Mouse (Mus musculus) kidney, embryonic 14.5 days (tissue): Measurements from ENCODE around the gene Polg2. TPM values are rescaled to one million over a fixed set of nuclear protein-coding genes. Genes with fewer than 3 reads are reported as not detected.

Source experiments
- ATAC-seq: fragments of 200-750 bp; cut with Nextera tagmentation; 2 replicates; pipeline ENCODE4 v1.8.0; 2017; ENCODE audit warnings: moderate number of reproducible peaks, mild to moderate bottlenecking, moderate TSS enrichment, moderate library complexity; ENCODE audit not compliant: low FRiP score, low TSS enrichment
- H3K27ac ChIP-seq: fragments of 300-500 bp; sonication (generic); 2 replicates; pipeline ENCODE4 v1.5.1; 2014; ENCODE audit warnings: low read depth, mild to moderate bottlenecking, low read length, moderate library complexity, mixed read lengths
- H3K27me3 ChIP-seq: fragments of 300-500 bp; sonication (generic); 2 replicates; pipeline ENCODE4 v1.6.1; 2014; ENCODE audit warnings: mild to moderate bottlenecking, low read length; ENCODE audit not compliant: control insufficient read depth, insufficient read depth
- H3K36me3 ChIP-seq: fragments of 300-500 bp; sonication (generic); 2 replicates; pipeline ENCODE4 v1.6.1; 2014; ENCODE audit warnings: low read length, mixed read lengths; ENCODE audit not compliant: control insufficient read depth, insufficient read depth
- H3K4me1 ChIP-seq: fragments of 300-500 bp; sonication (generic); 2 replicates; pipeline ENCODE4 v1.6.1; 2014; ENCODE audit warnings: low read length, mixed read lengths; ENCODE audit not compliant: control insufficient read depth, insufficient read depth
- H3K4me2 ChIP-seq: fragments of 300-500 bp; sonication (generic); replicated peaks from 2 replicates; pipeline ENCODE4 v1.6.1; 2014; ENCODE audit warnings: low read depth, mild to moderate bottlenecking, low read length
- H3K4me3 ChIP-seq: fragments of 300-500 bp; sonication (generic); 2 replicates; pipeline ENCODE4 v1.5.1; 2014; ENCODE audit warnings: mild to moderate bottlenecking, low read length
- H3K9ac ChIP-seq: fragments of 300-500 bp; sonication (generic); 2 replicates; pipeline ENCODE4 v1.6.1; 2014; ENCODE audit warnings: low read depth, mild to moderate bottlenecking, low read length, moderate library complexity
- H3K9me3 ChIP-seq: fragments of 300-500 bp; sonication (generic); 2 replicates; pipeline ENCODE4 v1.6.1; 2016; ENCODE audit warnings: low read length; ENCODE audit not compliant: control insufficient read depth
- WGBS: fragments of 180-500 bp; shearing (Covaris S2); extraction: QIAGEN DNeasy Blood & Tissue Kit; methylation state at CpG from one replicate; pipeline ENCODE4 v1.1.7; 2014; 5-methylcytosine and 5-hydroxymethylcytosine counted together
- polyA plus RNA-seq: library from polyadenylated mRNA; unstranded; fragments of >200 nt; fragmentation: Nextera tagmentation; extraction: Ambion mirVana; gene quantifications from 2 replicates; pipeline ENCODE4 v1.2.1, GENCODE M21; 2014

Gene Polg2
- 12.6 and 13.3 TPM in 2 replicates for polyA plus RNA-seq

DNA sequence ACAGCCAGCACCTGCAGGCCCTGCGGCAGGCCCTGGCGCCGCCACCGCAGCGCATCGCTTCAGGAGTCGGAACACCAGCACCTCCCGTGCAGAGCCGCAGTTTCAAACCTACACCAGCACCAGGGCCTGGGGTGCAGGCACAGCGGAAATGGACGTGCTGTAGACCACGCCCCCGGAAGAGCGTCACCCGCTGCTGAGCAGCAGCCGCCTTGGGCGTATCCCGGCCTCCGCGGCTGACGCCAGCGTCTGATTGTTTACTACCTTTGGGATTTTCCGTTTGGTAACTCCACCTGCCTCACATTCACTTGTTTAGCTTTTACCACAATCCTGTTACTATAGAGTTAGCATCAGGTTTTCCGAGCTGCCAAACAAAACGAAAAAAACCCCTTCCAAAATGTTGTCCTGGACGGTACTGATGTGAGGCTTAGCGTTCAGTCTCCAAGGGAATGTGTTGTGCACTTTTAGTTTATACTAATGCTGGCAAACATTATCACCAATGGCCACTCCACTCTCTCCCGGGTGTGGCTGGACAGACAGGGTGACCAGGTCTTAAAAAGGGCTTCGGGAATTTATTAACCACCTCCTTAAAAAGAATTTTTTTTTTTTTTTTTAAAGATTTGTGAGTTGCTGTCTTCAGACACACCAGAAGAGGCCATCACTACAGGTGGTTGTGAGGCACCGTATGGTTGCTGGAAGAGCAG is at the start of gene Polg2:
Polg2 (minus strand) TSS at position 150 of the 701 bp plus-strand sequence.
- Histone ChIP-seq H3K27ac (peak within 1 kb of the TSS; percentile 98), H3K4me1 (no peaks in the 10 kb centered on the region; the same call in 1 of the 2 replicates), H3K36me3 (peaks cover 64% of the 10 kb centered on the region), H3K27me3 (no peaks in the 10 kb centered on the region), H3K4me2 (peak within 1 kb of the TSS; percentile 73), H3K4me3 (peak within 1 kb of the TSS; percentile 79), H3K9me3 (no peaks in the 10 kb centered on the region), H3K9ac (peak within 1 kb of the TSS; percentile 93)
- peak; percentile 99 for ATAC-seq
- WGBS = 2% methylated on average over 26 of the region's 30 CpGs

DNA sequence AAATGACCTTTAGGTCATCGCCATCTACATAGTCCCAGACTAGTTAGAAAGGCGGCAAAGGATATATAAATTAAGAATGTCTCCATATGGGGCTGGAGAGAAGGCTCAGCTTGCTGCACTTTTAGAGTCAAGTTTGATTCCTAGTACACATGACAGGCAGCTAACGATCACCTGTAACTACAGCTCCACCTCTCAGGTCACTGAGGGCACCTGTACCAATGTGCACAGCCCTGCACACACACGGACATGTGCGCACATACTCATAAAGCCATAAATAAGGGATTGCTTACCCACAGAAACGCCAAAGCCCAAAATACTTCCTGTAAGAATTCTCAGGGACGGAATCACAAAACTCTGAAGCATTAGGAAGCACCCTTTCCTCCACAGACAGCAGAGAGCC is 48.7 kb upstream of the Polg2 start:
- H3K4me2 ChIP-seq = no peak overlapping the region
- no peaks in the 10 kb centered on the region for H3K27me3 ChIP-seq
- WGBS = 91% methylated on average over 7 of the region's 7 CpGs
- no peaks in the 10 kb centered on the region for H3K9me3 ChIP-seq
- no peak overlapping the region for H3K27ac ChIP-seq
- H3K4me3 ChIP-seq = no peak overlapping the region
- ATAC-seq = no peak
- no peaks in the 10 kb centered on the region for H3K4me1 ChIP-seq
- peaks cover 68% of the 10 kb centered on the region for H3K36me3 ChIP-seq
- H3K9ac ChIP-seq = no peak overlapping the region

DNA sequence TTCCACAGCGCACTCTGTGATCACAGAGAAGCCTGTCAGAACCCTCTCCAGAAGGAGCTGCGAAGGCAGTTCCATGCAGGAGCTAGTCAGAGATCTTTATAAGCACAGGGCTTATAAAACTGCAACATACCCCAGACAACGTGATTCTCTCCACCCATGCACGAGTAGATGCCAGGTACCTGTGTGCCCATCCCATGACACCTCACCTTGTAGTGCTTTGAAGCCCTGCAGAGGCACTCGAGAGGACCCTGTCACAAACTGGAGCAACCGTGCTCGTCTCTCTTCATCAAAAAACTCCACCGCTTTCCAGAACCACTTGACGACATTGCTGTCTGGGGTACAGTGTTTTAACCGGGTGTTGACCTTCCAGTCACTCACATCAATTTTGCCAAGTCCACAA is 45.1 kb upstream of the Polg2 start:
- Histone ChIP-seq H3K27me3 (no peaks in the 10 kb centered on the region), H3K9me3 (no peaks in the 10 kb centered on the region), H3K9ac (no peak overlapping the region), H3K4me3 (no peak overlapping the region), H3K4me2 (no peak overlapping the region), H3K36me3 (peaks cover 68% of the 10 kb centered on the region), H3K27ac (no peak overlapping the region), H3K4me1 (no peaks in the 10 kb centered on the region)
- WGBS = 92% methylated on average over 10 of the region's 10 CpGs
- no peak for ATAC-seq

DNA sequence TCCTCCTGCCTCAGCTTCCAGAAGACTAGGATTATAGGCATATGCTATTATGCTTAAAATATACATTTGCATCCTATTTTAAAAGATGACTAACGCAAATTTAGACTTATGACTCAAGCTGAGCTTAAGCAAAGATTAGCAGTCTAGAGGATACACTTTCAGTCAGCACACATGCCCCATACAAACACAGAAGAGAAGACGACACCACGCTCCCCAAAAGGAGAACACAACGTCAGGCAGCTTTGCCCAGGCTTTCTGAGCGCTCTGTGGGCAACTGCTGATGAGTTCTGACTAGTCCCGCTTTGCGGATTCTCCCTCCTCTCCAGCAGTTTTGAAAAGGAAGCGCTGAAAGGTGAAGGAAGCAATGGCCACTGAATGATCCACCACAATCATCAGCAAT is 44.4 kb upstream of the Polg2 start:
- H3K9ac ChIP-seq = no peak overlapping the region
- 92% methylated on average over 8 of the region's 8 CpGs for WGBS
- H3K36me3 ChIP-seq = peaks cover 71% of the 10 kb centered on the region

DNA sequence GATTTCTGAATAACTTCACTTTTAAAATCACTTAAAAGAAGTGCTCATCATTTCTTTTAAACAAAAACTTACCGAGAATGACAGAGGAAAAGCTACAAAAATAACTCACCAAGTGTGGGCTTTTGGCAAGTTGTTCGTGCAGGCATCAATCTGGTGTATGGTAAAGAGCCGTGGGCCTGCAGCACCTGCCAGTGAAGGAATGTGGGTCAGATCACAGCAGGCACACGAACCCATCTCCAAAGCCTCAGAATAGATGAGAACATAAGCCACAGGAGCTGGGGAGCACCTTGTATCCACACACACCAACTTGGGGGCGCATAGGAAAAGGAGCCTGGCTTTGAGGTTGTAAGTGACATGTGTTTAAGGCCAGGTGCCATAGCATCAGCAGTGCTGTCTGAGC is 43.6 kb upstream of the Polg2 start:
- ATAC-seq = no peak
- Histone ChIP-seq H3K9ac (no peak overlapping the region), H3K36me3 (peaks cover 67% of the 10 kb centered on the region), H3K9me3 (no peaks in the 10 kb centered on the region), H3K4me2 (no peak overlapping the region), H3K27ac (no peak overlapping the region), H3K4me1 (0 out of 2 replicates have a peak, but pooled peaks cover 2% of the 10 kb centered on the region), H3K27me3 (no peaks in the 10 kb centered on the region), H3K4me3 (no peak overlapping the region)
- 88% methylated on average over 5 of the region's 5 CpGs for WGBS

More for the DNA sequence above, 44.4 kb upstream of the Polg2 start:
- no peaks in the 10 kb centered on the region for H3K27me3 ChIP-seq
- ATAC-seq = no peak
- no peaks in the 10 kb centered on the region for H3K9me3 ChIP-seq
- no peak overlapping the region for H3K27ac ChIP-seq
- no peak overlapping the region for H3K4me3 ChIP-seq
- no peak overlapping the region for H3K4me2 ChIP-seq
- 0 out of 2 replicates have a peak, but pooled peaks cover 2% of the 10 kb centered on the region for H3K4me1 ChIP-seq

DNA sequence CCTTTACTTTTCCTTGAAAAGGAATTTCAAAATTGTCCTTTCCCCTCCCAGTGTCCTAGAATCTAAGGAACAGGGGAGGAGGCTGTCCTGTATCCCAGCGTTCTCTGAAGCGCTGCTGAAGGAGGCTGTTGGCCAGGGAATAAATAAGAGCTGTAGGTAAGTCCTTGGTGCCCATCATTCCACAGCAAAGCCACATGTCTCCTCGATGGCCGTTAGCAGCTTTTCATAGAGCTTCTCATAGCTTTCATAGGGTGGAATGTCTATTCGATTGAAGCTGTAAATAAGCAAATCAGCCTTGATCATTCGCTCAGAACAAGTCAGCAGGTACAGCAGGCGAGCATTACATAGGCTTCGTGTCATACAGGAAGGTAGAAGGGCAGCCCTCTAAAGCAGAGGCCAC is 43.2 kb upstream of the Polg2 start:
- H3K36me3 ChIP-seq = peaks cover 69% of the 10 kb centered on the region
- H3K27me3 ChIP-seq = no peaks in the 10 kb centered on the region
- no peak overlapping the region for H3K27ac ChIP-seq
- 92% methylated on average over 8 of the region's 8 CpGs for WGBS
- ATAC-seq = no peak
- 0 out of 2 replicates have a peak, but pooled peaks cover 2% of the 10 kb centered on the region for H3K4me1 ChIP-seq
- no peak overlapping the region for H3K4me2 ChIP-seq
- no peaks in the 10 kb centered on the region for H3K9me3 ChIP-seq
- no peak overlapping the region for H3K4me3 ChIP-seq
- H3K9ac ChIP-seq = no peak overlapping the region

DNA sequence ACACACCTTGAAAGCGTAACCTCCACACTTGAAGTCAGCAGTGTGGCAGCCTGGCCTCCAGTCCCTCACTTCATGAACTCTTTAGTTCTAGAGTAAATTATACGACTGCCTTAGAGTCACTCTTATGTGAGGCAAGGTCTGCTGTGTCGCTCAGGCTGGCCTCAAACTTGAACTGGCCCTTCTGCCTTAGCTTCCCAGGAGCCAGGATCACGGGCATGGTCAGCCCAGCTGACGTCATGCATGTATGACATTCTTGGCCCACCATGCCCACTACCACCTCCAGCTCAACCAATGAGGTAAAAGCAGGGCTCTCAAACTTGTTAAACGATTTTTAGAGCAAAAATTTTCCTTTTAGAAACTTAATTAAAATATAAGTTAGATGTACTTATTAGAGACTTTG is 42.1 kb upstream of the Polg2 start:
- 75% methylated on average over 6 of the region's 6 CpGs for WGBS
- Histone ChIP-seq H3K4me2 (no peak overlapping the region), H3K4me3 (no peak overlapping the region), H3K27me3 (no peaks in the 10 kb centered on the region), H3K27ac (no peak overlapping the region), H3K4me1 (0 out of 2 replicates have a peak, but pooled peaks cover 2% of the 10 kb centered on the region), H3K9ac (no peak overlapping the region), H3K36me3 (peaks cover 74% of the 10 kb centered on the region), H3K9me3 (no peaks in the 10 kb centered on the region)
- no peak for ATAC-seq

DNA sequence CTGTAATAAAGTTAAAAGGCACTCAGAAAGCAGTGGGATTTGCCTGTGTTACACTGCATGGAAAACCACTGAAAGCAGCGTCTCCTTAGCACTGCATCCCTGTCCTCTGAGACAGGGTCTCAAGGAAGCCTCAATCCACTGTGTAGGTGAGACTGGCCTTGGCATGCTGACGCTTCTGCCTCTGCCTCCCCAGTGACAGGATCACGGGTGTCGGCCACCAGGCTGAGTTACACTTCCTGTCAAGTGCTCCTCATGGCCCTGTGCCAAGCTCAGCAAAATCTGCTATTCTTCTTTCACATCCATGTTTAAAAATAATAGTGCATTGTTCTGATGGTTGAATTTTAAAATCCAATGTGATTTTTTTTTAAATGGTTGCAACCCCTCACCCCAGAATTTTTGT is 41.6 kb upstream of the Polg2 start:
- Histone ChIP-seq H3K27me3 (no peaks in the 10 kb centered on the region), H3K4me2 (no peak overlapping the region), H3K4me3 (no peak overlapping the region), H3K27ac (no peak overlapping the region), H3K9ac (no peak overlapping the region), H3K36me3 (peaks cover 74% of the 10 kb centered on the region), H3K4me1 (0 out of 2 replicates have a peak, but pooled peaks cover 2% of the 10 kb centered on the region), H3K9me3 (no peaks in the 10 kb centered on the region)
- ATAC-seq = no peak
- WGBS = 42% methylated on average over 4 of the region's 4 CpGs

DNA sequence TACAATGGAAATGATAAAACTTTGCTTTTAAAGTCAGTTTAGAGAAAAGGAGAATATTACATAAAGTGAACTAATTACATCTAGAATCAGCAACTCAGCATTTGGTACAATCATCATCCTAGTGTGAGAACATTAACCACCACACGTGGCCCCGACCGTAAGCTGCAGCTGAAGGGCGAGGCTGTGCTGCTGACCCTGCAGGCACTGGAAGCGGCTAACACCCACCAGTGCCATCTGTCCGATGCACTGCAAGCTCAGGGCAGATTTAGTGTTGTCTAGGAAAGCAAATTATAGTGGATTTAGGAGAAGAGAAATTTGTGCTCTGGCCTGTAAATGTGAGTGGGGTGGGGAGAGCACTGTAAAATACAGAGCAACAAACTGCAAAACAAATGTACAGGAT is 40.9 kb upstream of the Polg2 start:
- Histone ChIP-seq H3K36me3 (peaks cover 79% of the 10 kb centered on the region), H3K27ac (no peak overlapping the region), H3K4me2 (no peak overlapping the region), H3K4me1 (0 out of 2 replicates have a peak, but pooled peaks cover 2% of the 10 kb centered on the region), H3K27me3 (no peaks in the 10 kb centered on the region), H3K9me3 (no peaks in the 10 kb centered on the region), H3K4me3 (no peak overlapping the region), H3K9ac (no peak overlapping the region)
- WGBS = 66% methylated on average over 6 of the region's 6 CpGs
- ATAC-seq = no peak
